Mouse (Mus musculus) CD8-positive naive resting alpha-beta T cell, adult 2 months (primary cell): ENCODE measurements at regions not wholly inside any gene's neighbourhood (a gene's known extent, or its start where the extent isn't known, plus 50 kb on each side); places are given as distances from the start of the nearest gene placed in this dataset.
A peak's percentile ranks its signal among the peaks of the same experiment; 100 is the strongest.

Experiments used
- DNase-seq, 2 experiments: peaks; one replicate each; pipeline ENCODE4 v3.0.0; 2022; ENCODE audit warnings: low read depth in 2 of 2, low spot score in 2 of 2

DNA sequence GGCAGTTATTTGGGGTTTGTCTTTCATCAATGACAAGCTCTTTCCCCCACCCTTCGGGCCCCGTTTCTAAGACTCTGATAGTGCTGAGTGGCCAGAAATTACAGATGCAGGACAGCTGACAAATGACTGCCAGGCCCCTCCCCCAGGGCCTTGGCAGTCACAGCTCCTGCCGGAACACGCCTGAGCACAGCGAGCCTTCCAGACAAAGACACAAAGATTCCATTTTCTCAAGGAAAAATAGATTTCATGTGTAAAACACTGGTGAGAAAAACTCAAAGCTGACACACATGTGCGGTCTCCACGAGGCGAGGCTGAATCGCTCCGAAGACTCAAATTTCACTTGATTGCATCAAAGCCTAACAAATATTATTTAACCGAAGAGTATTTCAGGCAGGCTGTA is 247.6 kb downstream of the Ptprc start:
- no peak for DNase-seq

DNA sequence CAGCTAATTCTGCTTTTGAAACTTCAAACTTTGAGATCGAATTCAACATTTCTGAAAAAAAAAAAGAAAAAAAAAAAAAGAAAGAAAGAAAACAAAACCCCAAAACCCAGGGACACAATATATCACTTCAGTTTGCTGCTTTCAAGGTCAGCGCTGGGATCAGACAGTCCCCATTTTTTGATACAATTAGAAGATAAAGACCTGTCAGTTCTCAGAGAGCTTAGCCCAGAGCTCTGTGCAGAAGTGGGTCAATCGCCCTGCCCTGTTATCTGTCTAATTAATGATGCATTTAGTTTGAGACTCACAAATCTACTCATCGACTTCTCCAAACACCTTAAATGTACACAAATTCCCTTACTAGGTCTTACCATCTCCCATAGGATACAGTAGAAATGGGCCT is 249.2 kb downstream of the Ptprc start:
- no peak for DNase-seq

GRCm38 (mm10) chr1:137924156-137924555 is 251.4 kb downstream of the Ptprc start:
- DNase-seq, result no peak

DNA sequence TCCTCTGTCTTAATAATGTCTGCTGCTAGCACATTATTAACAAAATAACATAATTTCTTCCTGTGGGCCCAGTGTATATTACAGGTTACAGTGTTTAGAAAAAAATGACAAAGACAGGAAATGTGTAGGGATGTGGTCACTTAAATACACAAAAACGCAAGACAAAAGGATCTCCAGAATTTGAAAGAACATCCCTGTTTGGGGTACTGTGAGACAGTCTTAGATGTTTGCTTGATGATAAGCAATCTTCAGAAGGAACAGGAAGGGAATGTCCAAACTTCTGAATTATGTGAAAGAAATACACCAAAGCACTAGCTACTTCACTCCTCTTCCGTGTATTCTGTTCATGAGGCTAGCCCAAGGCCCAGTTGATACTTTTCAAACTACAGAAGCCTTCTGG is 251.8 kb downstream of the Ptprc start:
- DNase-seq, result no peak

DNA sequence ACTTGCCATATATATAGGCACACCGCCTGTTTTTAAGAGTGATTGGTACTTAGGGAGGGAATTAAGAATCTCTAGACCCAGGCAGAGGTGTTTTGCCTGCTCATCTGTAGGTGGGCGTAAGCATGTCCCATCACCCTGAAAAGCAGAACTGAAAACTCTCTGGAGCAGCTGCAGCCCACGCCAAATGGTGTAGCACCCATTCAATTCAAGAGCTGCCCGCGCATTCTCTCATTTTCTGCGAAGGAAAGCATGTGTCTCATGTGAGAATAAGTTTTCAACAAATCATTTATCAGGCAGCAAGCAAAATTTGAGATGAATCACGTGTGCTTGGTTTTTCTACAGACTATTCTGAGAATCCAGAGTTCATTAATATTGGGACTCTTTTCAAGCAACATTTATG is 252.7 kb downstream of the Ptprc start:
- DNase-seq, result no peak

DNA sequence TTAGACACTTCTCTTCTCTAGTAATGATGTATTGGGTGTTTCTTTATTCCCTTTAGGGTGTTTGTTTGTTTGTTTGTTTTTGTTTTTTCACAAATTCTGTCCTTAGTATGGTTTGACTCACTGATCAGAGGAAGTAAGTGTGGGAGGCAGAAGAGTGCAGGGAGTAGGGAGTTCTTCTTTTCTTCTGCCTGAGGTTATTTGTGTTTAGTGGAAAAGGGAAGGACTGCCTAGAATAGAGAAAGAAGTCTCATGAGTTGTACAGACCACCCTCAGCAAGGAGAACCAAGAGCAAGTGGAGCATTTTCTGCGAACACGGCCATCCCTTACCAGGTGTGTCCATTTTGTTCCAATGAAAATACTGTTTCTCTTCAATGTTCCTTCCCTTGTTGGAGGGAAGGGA is 253.9 kb downstream of the Ptprc start:
- DNase-seq, result no peak

DNA sequence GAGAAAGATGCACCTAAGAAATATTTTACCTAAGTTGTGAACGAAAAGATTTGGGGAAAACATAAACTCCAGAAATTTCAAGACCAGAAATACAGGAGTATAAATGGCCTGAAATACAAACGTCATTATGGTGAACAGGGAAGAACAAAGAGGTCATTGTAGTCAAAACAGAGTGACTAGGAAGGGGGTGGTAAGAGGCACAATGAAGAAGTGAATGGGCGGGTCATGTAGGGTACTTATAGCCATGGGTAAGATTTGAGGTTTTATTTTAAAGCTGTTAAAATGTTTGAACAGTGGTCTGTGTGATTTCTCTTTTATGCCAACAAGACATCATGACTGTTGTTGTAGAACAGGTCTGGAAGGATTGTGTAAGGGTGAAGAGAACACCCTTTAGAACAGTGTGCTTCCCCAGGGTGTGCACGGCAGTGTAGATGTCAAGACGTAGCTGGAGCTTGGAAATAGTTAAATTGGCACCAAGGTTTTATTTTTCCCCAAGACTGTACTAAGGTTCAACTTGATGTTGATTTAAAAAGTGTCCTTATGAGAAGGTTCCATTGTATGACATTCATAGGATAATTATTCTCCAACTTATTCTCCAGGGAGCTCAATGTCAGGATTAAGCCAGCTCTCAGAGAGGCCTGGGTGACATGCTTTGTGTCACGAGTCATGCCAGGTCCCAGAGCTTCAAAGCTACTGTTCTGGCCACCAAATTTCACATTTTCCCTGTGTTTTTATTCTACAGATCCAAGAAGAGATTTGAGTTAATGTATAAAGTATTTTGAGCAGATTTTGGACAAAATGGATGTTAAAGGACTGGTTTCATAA is 255.6 kb downstream of the Ptprc start:
- DNase-seq, result no peak

DNA sequence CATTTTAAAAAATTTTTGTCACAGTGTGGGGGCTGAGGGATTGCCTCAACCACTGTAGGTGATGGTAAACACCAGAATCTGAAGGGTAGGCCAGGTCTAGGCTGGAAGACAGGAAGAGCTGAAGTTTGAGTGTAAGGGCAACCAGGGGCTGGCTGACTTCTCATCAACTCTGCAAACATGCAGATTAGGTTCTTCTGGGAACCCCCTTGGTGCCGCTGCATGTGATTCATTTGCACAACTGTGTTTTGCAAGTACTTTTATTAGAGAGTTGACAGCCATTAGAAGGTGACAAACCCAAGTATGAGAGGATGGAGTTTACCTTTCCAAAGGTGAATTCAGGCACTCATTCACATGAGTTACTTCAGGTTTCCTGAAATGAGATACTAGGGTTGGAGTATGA is 258.1 kb downstream of the Ptprc start:
- no peak for DNase-seq

GRCm38 (mm10) chr1:137906883-137907282 is 268.6 kb downstream of the Ptprc start:
- no peak for DNase-seq

DNA sequence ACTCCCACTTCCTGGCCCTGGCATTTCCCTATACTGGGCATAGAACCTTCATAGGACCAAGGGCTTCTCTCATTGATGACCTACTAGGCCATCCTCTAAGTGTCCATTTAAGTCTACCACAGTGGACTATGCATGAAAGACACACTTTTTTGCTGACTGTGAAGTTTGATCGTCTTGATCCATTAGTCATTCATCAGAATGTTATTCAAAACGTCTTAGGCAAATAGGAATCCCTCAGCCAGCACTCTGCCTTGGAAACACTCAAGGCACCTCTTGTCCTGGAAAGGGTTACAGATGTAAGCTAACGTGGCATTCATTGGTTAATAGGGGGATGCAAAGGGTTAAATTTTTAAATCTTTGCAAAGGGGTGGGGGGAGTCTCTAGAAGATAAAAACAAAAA is 269.0 kb downstream of the Ptprc start:
- no peak for DNase-seq

DNA sequence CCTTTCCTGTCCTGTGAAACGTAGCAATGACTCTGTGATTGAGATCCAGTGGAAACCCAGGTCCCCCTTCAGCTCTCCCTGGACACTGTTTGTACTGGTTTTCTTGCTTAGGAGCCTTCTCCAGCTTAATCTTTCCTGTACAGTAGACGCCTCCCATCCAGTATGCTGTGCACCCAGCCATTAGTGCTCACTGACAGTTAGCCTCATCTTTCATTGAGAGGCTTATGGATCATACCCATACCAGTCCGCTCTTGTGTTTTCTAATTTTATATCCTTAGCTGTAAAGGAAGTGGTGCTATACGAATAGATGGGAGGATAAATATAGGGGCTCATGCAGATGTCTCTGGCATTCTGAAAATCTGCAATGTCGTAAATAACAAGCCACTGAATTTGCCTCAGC is 269.9 kb downstream of the Ptprc start:
- DNase-seq, result no peak

DNA sequence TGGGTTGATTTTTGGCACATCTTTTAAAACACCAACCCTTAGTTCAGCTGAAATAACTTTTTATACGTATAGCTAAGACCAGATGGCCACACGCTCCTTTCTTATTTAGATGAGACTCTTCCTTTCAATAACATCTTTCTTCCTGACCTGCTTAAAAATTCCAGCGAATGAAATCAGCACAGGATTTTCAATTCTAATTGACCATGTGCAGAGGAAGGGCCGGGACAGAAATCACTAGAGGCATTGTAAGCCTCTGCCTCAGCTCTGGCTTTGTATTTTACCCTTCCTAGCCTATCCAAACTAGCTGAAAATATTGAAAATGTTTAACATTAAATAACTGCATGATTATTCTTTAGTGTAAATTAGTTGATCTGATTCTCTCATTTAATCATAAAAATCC is 272.2 kb downstream of the Ptprc start:
- DNase-seq, result no peak

DNA sequence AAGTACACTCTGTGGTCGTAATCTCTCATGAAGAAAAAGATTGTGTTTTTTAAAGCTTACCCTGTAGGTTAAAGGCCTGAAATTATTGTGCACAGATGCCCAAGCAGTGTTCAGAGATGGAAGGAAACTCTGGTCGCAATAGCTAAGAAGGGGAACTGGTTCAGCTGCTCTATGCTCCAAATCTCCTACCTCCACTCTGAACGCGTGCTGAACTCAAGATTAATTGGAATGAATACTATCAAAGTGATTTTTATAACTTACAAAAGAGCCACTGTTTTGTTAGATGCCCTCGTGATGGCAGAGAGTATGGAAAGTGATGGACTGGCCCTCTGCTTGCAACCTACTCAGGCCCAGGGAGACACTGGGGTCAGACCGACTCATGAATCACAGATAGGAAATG is 272.6 kb downstream of the Ptprc start:
- DNase-seq, result no peak

DNA sequence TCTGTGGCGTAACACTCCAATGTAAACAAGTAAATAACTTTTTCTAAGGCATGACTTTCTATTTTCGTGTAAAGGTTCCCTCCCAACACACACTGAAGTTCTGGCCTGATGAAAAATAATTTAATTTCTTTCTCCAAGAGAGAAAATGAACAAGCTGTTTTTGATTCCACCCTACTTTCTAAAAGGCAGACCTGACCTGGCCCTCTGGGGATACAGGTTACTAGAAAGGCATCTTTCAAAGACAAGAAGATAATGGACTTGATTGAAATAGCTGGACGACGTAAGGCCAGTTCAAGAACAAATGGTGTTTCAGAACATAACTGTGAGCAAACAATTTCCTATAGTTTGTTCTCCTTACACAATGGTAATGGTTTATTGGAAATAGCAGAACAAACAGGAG is 273.5 kb downstream of the Ptprc start:
- no peak for DNase-seq

DNA sequence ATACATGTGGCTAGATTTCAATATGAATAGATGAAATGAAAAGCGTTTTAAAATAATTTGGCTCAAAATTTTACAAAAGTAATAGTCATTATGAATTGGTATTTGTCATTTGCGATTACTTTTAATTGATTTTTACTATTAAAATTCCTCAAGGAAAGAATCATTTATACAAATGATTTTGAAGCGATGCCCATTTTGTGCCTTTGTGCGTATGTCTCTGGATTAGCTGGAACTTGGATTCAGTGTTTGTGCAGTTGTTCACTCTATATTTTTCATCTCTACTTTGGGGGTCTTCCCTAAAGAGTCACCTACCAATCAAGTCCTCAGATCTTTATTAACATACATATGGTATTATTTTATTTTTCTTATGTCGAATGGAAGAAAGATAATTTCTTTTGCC is 274.3 kb downstream of the Ptprc start:
- no peak for DNase-seq

GRCm38 (mm10) chr1:137900621-137901071 is 274.9 kb downstream of the Ptprc start:
- DNase-seq, result peak; percentile 35 to 63

DNA sequence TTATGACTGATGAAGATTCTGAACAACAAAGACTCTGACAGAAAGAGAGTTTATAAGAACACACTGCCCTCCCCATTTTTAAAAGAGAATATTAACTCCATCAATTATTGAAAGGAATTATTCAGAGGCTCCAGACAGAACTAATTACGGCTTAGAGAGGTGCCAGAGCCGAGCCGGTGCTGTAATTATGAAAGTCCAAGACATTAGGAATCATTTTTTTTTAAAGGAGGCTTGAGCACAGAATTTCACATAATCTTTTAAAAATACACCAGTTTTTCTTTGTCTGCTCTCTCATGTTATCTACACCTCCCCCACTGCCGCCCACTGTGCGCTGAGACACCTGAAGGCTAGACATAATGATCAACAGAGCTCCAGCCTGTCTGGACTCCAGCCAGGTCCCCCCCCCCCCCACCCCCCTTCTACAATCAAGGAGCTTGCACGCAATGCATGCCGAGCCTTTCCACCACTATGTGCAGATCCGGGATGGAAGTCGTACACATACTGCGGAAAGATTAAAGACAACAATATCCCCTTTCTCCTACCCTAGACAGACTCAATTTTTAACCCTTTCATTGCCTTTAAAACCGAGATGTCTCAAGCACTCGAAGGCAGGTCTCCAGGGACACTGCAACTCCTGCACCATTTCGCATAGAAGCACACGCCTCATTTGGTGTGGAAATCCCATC is 275.4 kb downstream of the Ptprc start:
- no peak for DNase-seq

GRCm38 (mm10) chr1:137899305-137899704 is 276.2 kb downstream of the Ptprc start:
- no peak for DNase-seq

DNA sequence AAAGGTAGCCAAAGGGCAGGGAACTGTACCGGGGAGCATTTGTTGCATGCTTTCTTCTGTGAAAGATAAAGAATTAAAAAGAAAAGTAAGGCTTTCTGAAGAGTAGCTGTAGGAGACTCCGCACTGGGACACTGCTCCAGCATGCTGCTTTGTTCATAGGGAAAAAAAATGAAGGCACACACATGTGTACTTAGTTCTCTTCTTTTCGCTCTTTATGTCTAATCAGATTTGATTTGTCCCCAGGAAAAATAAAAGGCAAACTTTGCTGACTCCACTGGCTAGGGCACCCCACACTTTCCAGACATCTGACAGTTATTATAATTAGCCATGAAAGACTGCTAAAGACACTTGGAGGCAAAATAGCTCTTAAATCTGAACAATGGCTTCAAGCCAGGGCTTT is 276.6 kb downstream of the Ptprc start:
- no peak for DNase-seq

GRCm38 (mm10) chr1:137898397-137898796 is 277.1 kb downstream of the Ptprc start:
- peak; percentile 66 to 71 for DNase-seq

DNA sequence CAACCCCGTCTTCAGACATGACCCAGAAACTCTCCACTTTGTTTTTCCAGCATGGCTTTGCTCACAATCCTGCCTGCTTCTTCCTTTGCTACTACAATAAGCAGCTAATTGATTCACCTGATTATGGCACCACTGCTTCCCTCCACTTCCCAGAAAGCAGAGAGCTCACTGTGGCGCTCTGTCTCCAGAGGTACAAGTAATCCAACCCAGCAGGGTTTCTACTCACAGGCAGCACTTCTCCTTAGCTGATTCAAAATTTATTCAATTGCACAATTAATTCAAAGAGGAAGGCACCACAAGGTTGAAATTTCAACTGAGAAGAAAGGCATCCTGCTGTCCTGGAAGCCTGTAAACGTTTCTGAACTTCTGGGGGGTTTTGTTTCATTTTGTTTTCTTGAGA is 293.9 kb downstream of the Ptprc start:
- DNase-seq, result no peak

DNA sequence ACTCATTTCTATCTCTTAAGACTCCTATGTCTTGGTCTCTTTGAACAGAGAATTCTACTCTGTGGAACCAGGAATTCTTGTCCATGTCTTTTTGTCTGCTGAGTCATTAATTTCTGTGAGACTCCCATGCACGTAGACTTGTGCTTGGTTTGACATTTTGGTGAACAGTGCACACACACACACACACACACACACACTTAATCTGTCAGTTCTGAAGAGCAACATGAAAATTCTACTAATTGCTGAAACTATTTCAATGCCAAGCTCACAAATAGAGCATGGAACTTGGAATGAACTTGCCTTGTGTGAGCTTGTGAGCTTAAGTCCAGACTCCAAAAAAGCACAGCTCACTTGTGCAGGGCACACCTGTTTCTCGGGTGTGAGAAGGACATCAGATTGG is 301.1 kb downstream of the Ptprc start:
- no peak for DNase-seq

GRCm38 (mm10) chr1:137873628-137874027 is 301.9 kb downstream of the Ptprc start:
- no peak for DNase-seq
